ENCODE assay signal across 20 mouse cellular contexts in the genomic region with DNA sequence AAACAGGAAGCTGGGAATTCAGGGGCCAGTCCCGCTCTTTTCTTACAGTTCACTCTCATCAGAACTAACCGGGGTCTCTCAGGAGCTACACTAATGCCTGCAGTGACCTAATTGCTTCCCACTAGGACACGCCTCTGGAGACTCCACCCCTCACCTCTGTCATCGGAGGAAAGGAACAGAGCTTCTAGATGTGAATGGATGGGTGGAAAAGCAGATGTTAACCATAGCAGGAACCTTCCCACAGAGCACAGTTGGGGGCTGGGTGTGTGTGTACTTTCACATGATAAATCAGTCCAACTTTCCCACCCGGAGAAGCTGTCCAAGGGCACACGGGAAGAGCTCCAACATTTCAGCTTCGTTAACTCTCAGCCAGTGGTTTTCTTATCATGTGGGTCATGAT.
DNase-seq lines count a peak whose midpoint lies in the region; ATAC-seq and TF ChIP-seq lines count a peak whose summit lies in the region.
"Had no signal": no experiment of that assay in that cellular context is flagged by ENCODE, and none has a peak within 500 bp of the region (broad histone marks: within the 10 kb centered on the region; RNA-seq: fewer than 3 reads in every experiment).

No protein-coding gene starts in this region.

- H3K27me3 ChIP-seq in heart, postnatal 0 days (ENCODE audit: control insufficient read depth, insufficient read depth, low read length), result peaks cover 11% of the 10 kb centered on the region
- peaks cover 5% of the 10 kb centered on the region for H3K27me3 ChIP-seq in heart, embryonic 11.5 days (ENCODE audit: control insufficient read depth, insufficient read depth, low read length)
- H3K27me3 ChIP-seq in lung, embryonic 16.5 days (ENCODE audit: control insufficient read depth, insufficient read depth, low read depth, low read length), result no peaks in the 10 kb centered on the region
- no peaks in the 10 kb centered on the region for H3K27me3 ChIP-seq in stomach, embryonic 15.5 days (replicated peaks)
- H3K27me3 ChIP-seq in midbrain, embryonic 16.5 days (ENCODE audit: control insufficient read depth, insufficient read depth, low read depth, low read length), result no peaks in the 10 kb centered on the region

- H3K4me2 ChIP-seq in heart, postnatal 0 days (ENCODE audit: low read depth, low read length), result no peak overlapping the region
- no peak overlapping the region for H3K4me2 ChIP-seq in heart, embryonic 11.5 days
- H3K4me2 ChIP-seq in lung, embryonic 16.5 days (ENCODE audit: low read depth, low read length), result 0 out of 2 replicates have a peak overlapping the region, but pooled peaks have one; percentile 3
- no peak overlapping the region for H3K4me2 ChIP-seq in stomach, embryonic 15.5 days
- no peak overlapping the region for H3K4me2 ChIP-seq in midbrain, embryonic 16.5 days (ENCODE audit: low read length)
- H3K4me2 ChIP-seq: limb, embryonic 13.5 days; midbrain, embryonic 12.5 days had no signal

- 25% methylated on average over 7 of the region's 7 CpGs for whole genome bisulfite sequencing in heart, postnatal 0 days
- 30% methylated on average over 7 of the region's 7 CpGs for WGBS in heart, embryonic 11.5 days (ENCODE audit: insufficient replicate concordance)
- WGBS in lung, embryonic 16.5 days, result 20% methylated on average over 7 of the region's 7 CpGs
- WGBS in stomach, embryonic 15.5 days, result 25% methylated on average over 7 of the region's 7 CpGs
- WGBS in midbrain, embryonic 16.5 days, result 61% methylated on average over 7 of the region's 7 CpGs

- H3K9ac ChIP-seq in heart, postnatal 0 days (replicated peaks; ENCODE audit: low read depth, low read length), result no peak overlapping the region
- no peak overlapping the region for H3K9ac ChIP-seq in heart, embryonic 11.5 days (ENCODE audit: low read depth, low read length)
- H3K9ac ChIP-seq in lung, embryonic 16.5 days (ENCODE audit: low read length), result no peak overlapping the region
- no peak overlapping the region for H3K9ac ChIP-seq in stomach, embryonic 15.5 days
- no peak overlapping the region for H3K9ac ChIP-seq in midbrain, embryonic 16.5 days (ENCODE audit: low read depth, low read length)
- H3K9ac ChIP-seq: limb, embryonic 13.5 days; midbrain, embryonic 12.5 days had no signal

- H3K4me1 ChIP-seq in heart, postnatal 0 days (ENCODE audit: control insufficient read depth, insufficient read depth), result no peaks in the 10 kb centered on the region
- H3K4me1 ChIP-seq in heart, embryonic 11.5 days (ENCODE audit: control insufficient read depth, insufficient read depth, low read length), result no peaks in the 10 kb centered on the region
- peaks cover 13% of the 10 kb centered on the region; the same call in 1 of the 2 replicates for H3K4me1 ChIP-seq in lung, embryonic 16.5 days (replicated peaks; ENCODE audit: control insufficient read depth, insufficient read depth, low read length)
- H3K4me1 ChIP-seq in stomach, embryonic 15.5 days, result peaks cover 8% of the 10 kb centered on the region; the same call in 1 of the 2 replicates
- peaks cover 11% of the 10 kb centered on the region for H3K4me1 ChIP-seq in midbrain, embryonic 16.5 days (ENCODE audit: control insufficient read depth, insufficient read depth, low read length)

- peak; percentile 36; the same call in 1 of the 2 replicates for ATAC-seq in heart, postnatal 0 days (ENCODE audit: insufficient read depth, low read depth)
- ATAC-seq in heart, embryonic 11.5 days (replicated peaks; ENCODE audit: insufficient number of reproducible peaks, low FRiP score, low TSS enrichment), result no peak
- ATAC-seq in lung, embryonic 16.5 days (ENCODE audit: low read depth), result peak; percentile 72
- ATAC-seq in stomach, embryonic 15.5 days (ENCODE audit: insufficient read depth, low FRiP score, low read depth), result peak; percentile 34; the same call in 1 of the 2 replicates
- no peak for ATAC-seq in midbrain, embryonic 16.5 days
- ATAC-seq: forebrain, embryonic 16.5 days; hindbrain, embryonic 16.5 days had no signal

- H3K27ac ChIP-seq in heart, postnatal 0 days (ENCODE audit: low read depth), result no peak overlapping the region
- H3K27ac ChIP-seq in heart, embryonic 11.5 days (ENCODE audit: low read depth, low read length), result no peak overlapping the region
- no peak overlapping the region for H3K27ac ChIP-seq in lung, embryonic 16.5 days (ENCODE audit: low read length)
- H3K27ac ChIP-seq in stomach, embryonic 15.5 days, result no peak overlapping the region
- H3K27ac ChIP-seq in midbrain, embryonic 16.5 days (ENCODE audit: low read length), result no peak overlapping the region
- H3K27ac ChIP-seq: heart, adult 2 months; layer of hippocampus, adult 2 months; left cerebral cortex, adult 2 months; limb, embryonic 13.5 days; macrophage; midbrain, embryonic 12.5 days had no signal

- no peak for TF ChIP-seq EP300 in heart, postnatal 0 days (IDR thresholded peaks at IDR 0.05; ENCODE audit: low read depth)

- H3K4me3 ChIP-seq in heart, postnatal 0 days (ENCODE audit: low read depth, low read length), result no peak overlapping the region
- H3K4me3 ChIP-seq in heart, embryonic 11.5 days (ENCODE audit: low read depth, low read length), result no peak overlapping the region
- H3K4me3 ChIP-seq in lung, embryonic 16.5 days (ENCODE audit: low read length), result no peak overlapping the region
- H3K4me3 ChIP-seq in stomach, embryonic 15.5 days (replicated peaks), result no peak overlapping the region
- no peak overlapping the region for H3K4me3 ChIP-seq in midbrain, embryonic 16.5 days (ENCODE audit: low read depth, low read length)
- H3K4me3 ChIP-seq: heart, adult 2 months; layer of hippocampus, adult 2 months; left cerebral cortex, adult 2 months; limb, embryonic 13.5 days; midbrain, embryonic 12.5 days had no signal

- H3K9me3 ChIP-seq in heart, postnatal 0 days (replicated peaks; ENCODE audit: control insufficient read depth, low read length), result no peaks in the 10 kb centered on the region
- no peaks in the 10 kb centered on the region for H3K9me3 ChIP-seq in heart, embryonic 11.5 days (replicated peaks; ENCODE audit: control insufficient read depth, low read length)
- no peaks in the 10 kb centered on the region for H3K9me3 ChIP-seq in lung, embryonic 16.5 days (ENCODE audit: control insufficient read depth, low read length)
- H3K9me3 ChIP-seq in stomach, embryonic 15.5 days, result no peaks in the 10 kb centered on the region
- no peaks in the 10 kb centered on the region for H3K9me3 ChIP-seq in midbrain, embryonic 16.5 days (replicated peaks; ENCODE audit: control insufficient read depth, low read length, poor library complexity, severe bottlenecking)
- H3K9me3 ChIP-seq: limb, embryonic 13.5 days; midbrain, embryonic 12.5 days had no signal

- no peak for DNase-seq in heart, postnatal 0 days (ENCODE audit: low spot score)
- no peak for DNase-seq in lung, postnatal 36 days
- peak; percentile 53 for DNase-seq in ZHBTc4 (ENCODE audit: low read depth, low spot score)
- DNase-seq: B cell, adult 2 months; cerebellum, postnatal 14 days; heart, adult 2 months; heart, postnatal 14 days; kidney, adult 9 months; thymus, postnatal 36 days had no signal

- H3K36me3 ChIP-seq in heart, postnatal 0 days (replicated peaks; ENCODE audit: control insufficient read depth, insufficient read depth, low read length), result no peaks in the 10 kb centered on the region
- H3K36me3 ChIP-seq in heart, embryonic 11.5 days (ENCODE audit: control insufficient read depth, insufficient read depth, low read length), result no peaks in the 10 kb centered on the region
- no peaks in the 10 kb centered on the region for H3K36me3 ChIP-seq in lung, embryonic 16.5 days (ENCODE audit: control insufficient read depth, insufficient read depth, low read length)
- no peaks in the 10 kb centered on the region for H3K36me3 ChIP-seq in stomach, embryonic 15.5 days
- no peaks in the 10 kb centered on the region for H3K36me3 ChIP-seq in midbrain, embryonic 16.5 days (ENCODE audit: control insufficient read depth, insufficient read depth, low read length)
- H3K36me3 ChIP-seq: limb, embryonic 13.5 days; midbrain, embryonic 12.5 days had no signal

- no peak for TF ChIP-seq CTCF in heart, postnatal 0 days (IDR thresholded peaks at IDR 0.05; ENCODE audit: low read depth)

Comparison
In these comparisons a context has a peak if more than half of its experiments do, and no peak if none do; other contexts are left out.
1. ATAC-seq: peak in heart, postnatal 0 days (single experiment), lung, embryonic 16.5 days (single experiment) and stomach, embryonic 15.5 days (single experiment); none in heart, embryonic 11.5 days (single experiment) and midbrain, embryonic 16.5 days (single experiment).